Mouse (Mus musculus): ENCODE data around the gene Bex1. TPM values are rescaled to one million over a fixed set of nuclear protein-coding genes. Genes with fewer than 3 reads are reported as not detected.

Bex1 gene
- total and polyA plus RNA-seq, 3 experiments, result not detected

DNA sequence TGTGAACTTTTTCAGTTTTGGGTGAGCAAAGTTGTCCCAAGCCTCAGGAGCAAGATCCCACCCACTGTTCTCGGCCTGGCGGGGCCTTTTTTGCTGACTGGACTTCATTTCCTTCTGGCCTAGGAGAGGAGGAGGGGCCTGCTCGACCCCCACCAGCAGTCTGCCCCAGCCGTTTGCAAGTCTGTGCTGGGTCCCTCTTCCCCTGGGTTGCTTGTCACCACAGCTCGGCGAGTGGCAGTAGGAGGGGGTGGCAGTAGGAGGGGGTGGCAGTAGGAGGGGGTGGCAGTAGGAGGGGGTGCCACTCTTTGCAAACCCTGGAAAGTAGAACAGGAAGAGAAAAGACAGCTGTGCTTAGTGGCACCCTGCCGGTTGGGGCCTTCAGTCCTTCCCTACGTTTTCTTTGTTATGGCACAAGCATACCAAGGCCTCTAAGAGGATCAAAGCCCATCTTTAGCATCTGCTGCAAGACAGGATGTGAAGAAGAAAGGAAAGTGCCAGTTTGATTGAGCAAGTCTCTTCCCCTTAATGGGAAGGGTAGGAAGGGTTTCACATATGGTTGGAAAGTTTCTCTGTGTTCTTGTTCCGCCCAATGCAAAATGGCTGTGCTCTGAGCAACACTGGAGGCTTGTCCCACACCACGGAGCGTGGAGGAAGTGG lies 34.3 kb downstream of the Bex1 start:
- Histone ChIP-seq H3K27me3 (replicated peaks) (no peaks in the 10 kb centered on the region), H3K79me2 (replicated peaks; ENCODE audit: control insufficient read depth, extremely low read depth, insufficient read depth, poor library complexity, severe bottlenecking) (no peaks in the 10 kb centered on the region), H3K9ac (ENCODE audit: insufficient read depth, low read depth) (no peak overlapping the region), H3K27ac (ENCODE audit: insufficient read depth, low read depth) (no peak overlapping the region), H3K4me3 (replicated peaks in 1 of 3; ENCODE audit: low read depth in 2 of 3, low read length in 2 of 3, poor library complexity in 1 of 3) (no peak overlapping the region), H3K36me3 (replicated peaks in 1 of 2; ENCODE audit: control insufficient read depth in 1 of 2, insufficient read depth in 1 of 2, low read length in 1 of 2) (no peaks in the 10 kb centered on the region), H3K4me2 (ENCODE audit: insufficient read depth, low read depth, poor library complexity, severe bottlenecking) (no peak overlapping the region), H3K4me1 (ENCODE audit: control insufficient read depth in 1 of 2, insufficient read depth in 2 of 2) (no peaks in the 10 kb centered on the region), H3K9me3 (replicated peaks; ENCODE audit: low read length) (no peaks in the 10 kb centered on the region)
- TF ChIP-seq ELF1 (IDR thresholded peaks at IDR 0.05; ENCODE audit: low read depth, low read length) (no peak), CTCF (conservative IDR thresholded peaks at IDR 0.05 in 1 of 2, IDR thresholded peaks at IDR 0.05 in 1 of 2; ENCODE audit: low read depth in 2 of 2, low read length in 2 of 2) (no peak), POLR2AphosphoS2 (IDR thresholded peaks at IDR 0.05; ENCODE audit: low read depth, low read length) (no peak), CHD1 (IDR thresholded peaks at IDR 0.05; ENCODE audit: low read depth, low read length) (no peak), MXI1 (IDR thresholded peaks at IDR 0.05; ENCODE audit: low read depth, low read length) (no peak), NRF1 (IDR thresholded peaks at IDR 0.05; ENCODE audit: low read depth, low read length) (no peak), TBP (conservative IDR thresholded peaks at IDR 0.05; ENCODE audit: low read depth, low read length) (no peak), MYC (IDR thresholded peaks at IDR 0.05; ENCODE audit: low read depth, low read length) (no peak), HCFC1 (IDR thresholded peaks at IDR 0.05; ENCODE audit: low read depth, low read length) (no peak), ZNF384 (IDR thresholded peaks at IDR 0.05; ENCODE audit: low read depth, low read length) (no peak), MAFK (IDR thresholded peaks at IDR 0.05; ENCODE audit: insufficient replicate concordance, low read length) (no peak), UBTF (IDR thresholded peaks at IDR 0.05; ENCODE audit: low read depth, low read length) (no peak), RAD21 (IDR thresholded peaks at IDR 0.05; ENCODE audit: low read depth, low read length) (no peak), ZC3H11A (IDR thresholded peaks at IDR 0.05; ENCODE audit: low read depth, low read length) (no peak), USF1 (IDR thresholded peaks at IDR 0.05; ENCODE audit: low read depth, low read length) (no peak), ETS1 (conservative IDR thresholded peaks at IDR 0.05; ENCODE audit: low read depth, low read length) (no peak), SMC3 (IDR thresholded peaks at IDR 0.05; ENCODE audit: low read depth, low read length) (no peak), JUN (IDR thresholded peaks at IDR 0.05; ENCODE audit: insufficient read depth, low read depth, low read length) (no peak), JUND (conservative IDR thresholded peaks at IDR 0.05; ENCODE audit: low read depth, low read length) (no peak), MEF2A (IDR thresholded peaks at IDR 0.05; ENCODE audit: borderline replicate concordance, low read depth, low read length) (no peak)
- dilution Hi-C loops (cut with MboI; ENCODE audit: extremely low pct_ligation_motif_present, extremely low pct_unique_long_range_greater_than_20kb, low sequenced_read_pairs), result no loop called here
- no peak for DNase-seq (ENCODE audit: extremely low read depth)
- in situ Hi-C loops (cut with MboI; ENCODE audit: low pct_ligation_motif_present, low pct_unique_long_range_greater_than_20kb, low sequenced_read_pairs), result loop anchor here (25.0 kb wide), 1 partner anchor 131 kb away; no protein-coding TSS in a partner anchor

DNA sequence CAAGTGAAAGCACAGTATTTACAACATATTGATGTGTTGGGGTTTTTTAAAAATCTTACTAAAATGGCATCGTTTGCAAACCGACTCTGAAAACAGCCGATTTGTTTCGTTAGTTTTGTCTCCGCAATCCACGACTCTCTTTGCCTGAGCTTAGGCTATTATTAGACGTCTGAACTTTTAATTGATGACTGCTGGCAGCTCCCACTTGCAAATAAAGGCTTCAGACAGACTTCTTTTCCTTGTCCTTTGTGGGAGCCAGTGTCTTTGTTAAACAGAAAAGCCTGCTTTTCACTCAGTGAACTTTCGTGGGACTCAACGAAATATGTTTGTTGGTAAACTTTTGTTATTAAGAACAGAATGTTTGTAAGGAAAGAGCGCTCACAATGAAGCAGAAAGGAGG lies 42.5 kb downstream of the Bex1 start:
- H3K79me2 ChIP-seq (replicated peaks; ENCODE audit: control insufficient read depth, extremely low read depth, insufficient read depth, poor library complexity, severe bottlenecking), result no peaks in the 10 kb centered on the region
- DNase-seq (ENCODE audit: extremely low read depth), result no peak
- H3K4me2 ChIP-seq (ENCODE audit: insufficient read depth, low read depth, poor library complexity, severe bottlenecking), result no peak overlapping the region; the same call in 1 of the 2 replicates
- H3K4me3 ChIP-seq (replicated peaks in 1 of 3; ENCODE audit: low read depth in 2 of 3, low read length in 2 of 3, poor library complexity in 1 of 3), result no peak overlapping the region
- dilution Hi-C loops (cut with MboI; ENCODE audit: extremely low pct_ligation_motif_present, extremely low pct_unique_long_range_greater_than_20kb, low sequenced_read_pairs) (no loop called here), in situ Hi-C loops (cut with MboI; ENCODE audit: low pct_ligation_motif_present, low pct_unique_long_range_greater_than_20kb, low sequenced_read_pairs) (no loop called here)
- H3K27me3 ChIP-seq (replicated peaks), result no peaks in the 10 kb centered on the region
- H3K36me3 ChIP-seq (replicated peaks in 1 of 2; ENCODE audit: control insufficient read depth in 1 of 2, insufficient read depth in 1 of 2, low read length in 1 of 2), result no peaks in the 10 kb centered on the region
- no peaks in the 10 kb centered on the region for H3K4me1 ChIP-seq (ENCODE audit: control insufficient read depth in 1 of 2, insufficient read depth in 2 of 2)
- H3K9ac ChIP-seq (ENCODE audit: insufficient read depth, low read depth), result no peak overlapping the region
- TF ChIP-seq E2F4 (IDR thresholded peaks at IDR 0.05; ENCODE audit: insufficient replicate concordance, low read depth, low read length), result no peak
- no peak for TF ChIP-seq MAFK (IDR thresholded peaks at IDR 0.05; ENCODE audit: insufficient replicate concordance, low read length)
- TF ChIP-seq ZMIZ1 (IDR thresholded peaks at IDR 0.05; ENCODE audit: low read depth, low read length), result no peak
- no peak overlapping the region for H3K27ac ChIP-seq (ENCODE audit: insufficient read depth, low read depth)
- H3K9me3 ChIP-seq (replicated peaks; ENCODE audit: low read length), result no peaks in the 10 kb centered on the region
